Mouse (Mus musculus): ENCODE data around the gene Sept1. TPM values are rescaled to one million over a fixed set of nuclear protein-coding genes. Genes with fewer than 3 reads are reported as not detected.
A peak's percentile ranks its signal among the peaks of the same experiment; 100 is the strongest.
"Not testable (repeated sequence)": the region's sequence is repeated elsewhere in the genome, so short reads cannot be mapped to it uniquely, and the experiment has no call there.

Sept1 gene
- total and polyA plus RNA-seq, 3 experiments = 30.6 to 116 TPM; not detected in 1

DNA sequence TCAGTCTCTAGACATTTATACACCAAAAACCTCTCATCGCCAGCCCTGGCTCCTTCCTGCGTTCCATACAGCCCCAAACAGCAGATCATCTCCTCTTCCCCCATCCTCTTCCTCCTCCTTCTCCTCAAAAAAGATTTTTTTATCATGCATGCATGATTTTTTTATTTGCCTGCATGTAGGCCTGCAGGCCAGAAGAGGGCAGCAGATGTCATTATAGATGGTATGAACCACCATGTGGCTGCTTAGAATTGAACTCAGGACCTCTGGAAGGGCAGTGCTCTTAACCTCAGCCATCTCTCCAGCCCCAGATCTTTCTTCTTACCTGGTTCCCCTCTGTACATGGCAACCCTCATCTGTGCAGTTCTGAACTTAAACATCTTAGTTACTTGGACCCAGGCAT, 19.5 kb upstream of the Sept1 start:
- no peak overlapping the region for H3K27ac ChIP-seq (ENCODE audit: control insufficient read depth, low read depth, low read length)
- peak; percentile 74 for DNase-seq (ENCODE audit: low read depth, low spot score)

GRCm38 (mm10) chr7:127250511-127250910, 17.6 kb upstream of the Sept1 start:
- H3K79me2 ChIP-seq (ENCODE audit: control insufficient read depth, insufficient read depth, low read length, poor library complexity); H3K4me3 ChIP-seq (ENCODE audit: control insufficient read depth in 1 of 2, insufficient read depth in 1 of 2, low read depth in 2 of 2, low read length in 2 of 2); H3K27ac ChIP-seq (ENCODE audit: control insufficient read depth, low read depth, low read length); H3K9me3 ChIP-seq (replicated peaks; ENCODE audit: insufficient read depth, low read length); H3K27me3 ChIP-seq (ENCODE audit: control insufficient read depth in 1 of 2, insufficient read depth in 2 of 2, low read length in 2 of 2); H3K9ac ChIP-seq (ENCODE audit: control insufficient read depth, low read depth, low read length, poor library complexity, severe bottlenecking): not testable (repeated sequence)
- peak; percentile 65 for DNase-seq (ENCODE audit: low read depth, low spot score)
- peaks cover 2 to 19% of the 10 kb centered on the region in 2 experiments for H3K4me1 ChIP-seq (ENCODE audit: control insufficient read depth in 1 of 2, insufficient read depth in 2 of 2, low read length in 2 of 2)
- H3K36me3 ChIP-seq (ENCODE audit: control insufficient read depth in 1 of 2, insufficient read depth in 2 of 2, low read length in 2 of 2) = peaks cover 10 to 15% of the 10 kb centered on the region in 2 experiments

More for the DNA sequence above, 19.5 kb upstream of the Sept1 start:
- TF ChIP-seq NELFE (IDR thresholded peaks at IDR 0.05; ENCODE audit: low read depth, low read length) (no peak), ZNF384 (IDR thresholded peaks at IDR 0.05; ENCODE audit: low read depth, low read length) (peak; percentile 89), MYC (IDR thresholded peaks at IDR 0.05; ENCODE audit: low read depth, low read length) (peak; percentile 90), MAFK (IDR thresholded peaks at IDR 0.05; ENCODE audit: borderline replicate concordance, low read depth, low read length) (no peak), BHLHE40 (IDR thresholded peaks at IDR 0.05; ENCODE audit: borderline replicate concordance, low read depth, low read length) (no peak), TAL1 (IDR thresholded peaks at IDR 0.05; ENCODE audit: low read length) (no peak), CTCF (IDR thresholded peaks at IDR 0.05 in 2 of 3, conservative IDR thresholded peaks at IDR 0.05 in 1 of 3; ENCODE audit: control insufficient read depth in 1 of 3, insufficient read depth in 1 of 3, low read depth in 2 of 3, low read length in 3 of 3, poor library complexity in 1 of 3, severe bottlenecking in 1 of 3) (peak; percentile 35 to 69 (median 60); a peak in 5 of 6 replicates), RAD21 (IDR thresholded peaks at IDR 0.05; ENCODE audit: low read depth, low read length) (peak; percentile 29), SMC3 (IDR thresholded peaks at IDR 0.05; ENCODE audit: low read depth, low read length) (peak; percentile 45)
- no peaks in the 10 kb centered on the region; the same call in 1 of the 2 replicates for H3K79me2 ChIP-seq (ENCODE audit: control insufficient read depth, insufficient read depth, low read length, poor library complexity)
- H3K4me1 ChIP-seq (ENCODE audit: control insufficient read depth in 1 of 2, insufficient read depth in 2 of 2, low read length in 2 of 2) = peaks cover 2 to 15% of the 10 kb centered on the region in 2 experiments; a peak in 3 of 4 replicates
- no peak overlapping the region for H3K9ac ChIP-seq (ENCODE audit: control insufficient read depth, low read depth, low read length, poor library complexity, severe bottlenecking)
- H3K9me3 ChIP-seq (replicated peaks; ENCODE audit: insufficient read depth, low read length) = no peaks in the 10 kb centered on the region
- no peaks in the 10 kb centered on the region for H3K27me3 ChIP-seq (ENCODE audit: control insufficient read depth in 1 of 2, insufficient read depth in 2 of 2, low read length in 2 of 2)
- peaks cover 5 to 11% of the 10 kb centered on the region in 2 experiments for H3K36me3 ChIP-seq (ENCODE audit: control insufficient read depth in 1 of 2, insufficient read depth in 2 of 2, low read length in 2 of 2)
- no peak overlapping the region for H3K4me3 ChIP-seq (ENCODE audit: control insufficient read depth in 1 of 2, insufficient read depth in 1 of 2, low read depth in 2 of 2, low read length in 2 of 2)

GRCm38 (mm10) chr7:127244658-127245510, 12.0 kb upstream of the Sept1 start:
- Histone ChIP-seq H3K36me3 (ENCODE audit: control insufficient read depth in 1 of 2, insufficient read depth in 2 of 2, low read length in 2 of 2) (peaks cover 7 to 15% of the 10 kb centered on the region in 2 experiments), H3K9me3 (replicated peaks; ENCODE audit: insufficient read depth, low read length) (no peaks in the 10 kb centered on the region), H3K9ac (ENCODE audit: control insufficient read depth, low read depth, low read length, poor library complexity, severe bottlenecking) (peak overlapping the region; percentile 96), H3K27me3 (ENCODE audit: control insufficient read depth in 1 of 2, insufficient read depth in 2 of 2, low read length in 2 of 2) (no peaks in the 10 kb centered on the region), H3K27ac (ENCODE audit: control insufficient read depth, low read depth, low read length) (peak overlapping the region; percentile 81), H3K4me1 (ENCODE audit: control insufficient read depth in 1 of 2, insufficient read depth in 2 of 2, low read length in 2 of 2) (peaks cover 4 to 14% of the 10 kb centered on the region in 2 experiments; a peak in 2 of 4 replicates), H3K4me3 (ENCODE audit: control insufficient read depth in 1 of 2, insufficient read depth in 1 of 2, low read depth in 2 of 2, low read length in 2 of 2) (peak overlapping the region; percentile 84 to 88), H3K79me2 (ENCODE audit: control insufficient read depth, insufficient read depth, low read length, poor library complexity) (peaks cover 17% of the 10 kb centered on the region)
- peak; percentile 38 for DNase-seq (ENCODE audit: low read depth, low spot score)
- TF ChIP-seq UBTF (IDR thresholded peaks at IDR 0.05; ENCODE audit: borderline replicate concordance, insufficient read depth, low read depth, low read length) (no peak), TAL1 (IDR thresholded peaks at IDR 0.05; ENCODE audit: low read length) (no peak), MXI1 (IDR thresholded peaks at IDR 0.05; ENCODE audit: low read depth, low read length) (no peak), TCF12 (IDR thresholded peaks at IDR 0.05; ENCODE audit: low read depth, low read length) (no peak), ELF1 (IDR thresholded peaks at IDR 0.05; ENCODE audit: low read depth, low read length) (0 out of 2 replicates have a peak, but pooled peaks have one; percentile 7), MYB (IDR thresholded peaks at IDR 0.05; ENCODE audit: low read depth, low read length) (no peak), HCFC1 (IDR thresholded peaks at IDR 0.05; ENCODE audit: low read depth, low read length) (no peak)

Measured in MEL (cell line).